Mouse (Mus musculus) monocyte, adult 5-6 weeks (primary cell): ENCODE measurements around the gene Gm12216. TPM values are rescaled to one million over a fixed set of nuclear protein-coding genes. Genes with fewer than 3 reads are reported as not detected.
"Not testable (repeated sequence)": the region's sequence is repeated elsewhere in the genome, so short reads cannot be mapped to it uniquely, and the experiment has no call there.

ENCODE experiments used
- ATAC-seq: fragments of 153-309, 156-312 bp; replicated peaks from 2 replicates; pipeline ENCODE4 v1.8.0; 2017; ENCODE audit warnings: mild to moderate bottlenecking; ENCODE audit not compliant: low TSS enrichment, insufficient number of reproducible peaks, severe bottlenecking, poor library complexity, low FRiP score
- total RNA-seq: library from RNA; stranded (forward); fragments of 200-1000, 200-491, 200-594 nt; gene quantifications from 3 replicates; pipeline ENCODE4 v1.2.3, GENCODE M21; 2017

Gene Gm12216
- 5.5 to 14.4 TPM (median 10.2 TPM) in 3 replicates for total RNA-seq

DNA sequence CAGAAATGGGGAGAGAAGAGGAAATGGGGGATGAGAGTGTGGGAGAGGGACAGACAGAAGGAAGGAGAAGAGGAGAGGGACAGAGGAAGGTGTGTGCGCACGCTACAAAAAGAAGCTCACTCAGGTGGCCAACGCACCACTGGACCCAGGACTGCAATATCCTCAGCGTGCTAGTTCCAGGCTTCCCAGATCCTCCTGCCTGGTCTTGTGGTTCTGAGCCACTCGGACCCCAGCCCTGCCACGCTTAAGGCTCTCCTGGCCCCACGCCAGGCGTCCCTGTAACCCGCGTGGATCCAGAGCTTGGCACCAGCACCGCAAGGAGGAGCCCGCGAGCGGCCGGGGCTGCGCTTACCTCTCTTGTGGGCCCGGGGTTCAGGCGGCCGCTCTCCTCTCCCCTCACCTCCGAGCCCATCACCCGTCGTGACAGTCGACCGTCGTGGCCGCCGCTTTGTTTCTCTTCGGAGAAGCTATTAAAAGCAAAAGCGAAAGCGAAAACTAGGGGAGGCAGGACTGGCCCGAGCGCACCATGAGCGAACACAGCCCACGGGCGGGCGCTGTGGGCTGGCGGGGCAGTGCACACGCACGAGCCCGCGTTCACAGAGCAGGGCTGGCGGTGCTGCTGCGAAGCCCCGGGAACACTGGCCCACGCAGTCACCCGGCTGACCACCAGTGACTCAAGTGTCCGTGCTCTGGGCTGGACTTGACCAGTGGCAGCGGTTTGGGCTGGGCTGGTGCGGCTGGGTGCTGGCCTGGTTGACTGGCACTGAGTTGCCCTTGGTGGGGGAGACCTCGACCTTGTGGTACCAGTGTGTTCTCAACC lies at the start of gene Gm12216:
Gene Gm12216, minus strand, starts transcription at position 496 of the 820 bp plus-strand sequence.
- peak; percentile 77 for ATAC-seq

DNA sequence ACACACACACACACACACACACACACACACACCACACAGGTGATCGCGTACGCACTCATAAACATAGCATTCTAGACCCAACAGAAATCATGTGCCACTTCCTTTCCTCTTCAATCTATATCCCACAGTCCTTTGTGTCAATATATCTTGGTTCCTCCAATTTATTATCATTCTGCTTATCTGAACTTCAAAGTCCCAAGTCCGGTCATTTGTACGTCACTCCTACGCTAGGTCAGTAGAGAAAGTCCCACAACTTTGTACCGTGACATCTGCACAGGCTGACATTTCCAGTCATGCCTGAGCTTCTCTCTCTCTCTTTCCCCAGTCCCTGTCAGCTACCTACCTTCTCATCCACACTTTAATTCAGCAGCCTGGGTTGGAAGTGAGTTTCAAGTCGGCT lies 49.6 kb upstream of the Gm12216 start:
- ATAC-seq = no peak

DNA sequence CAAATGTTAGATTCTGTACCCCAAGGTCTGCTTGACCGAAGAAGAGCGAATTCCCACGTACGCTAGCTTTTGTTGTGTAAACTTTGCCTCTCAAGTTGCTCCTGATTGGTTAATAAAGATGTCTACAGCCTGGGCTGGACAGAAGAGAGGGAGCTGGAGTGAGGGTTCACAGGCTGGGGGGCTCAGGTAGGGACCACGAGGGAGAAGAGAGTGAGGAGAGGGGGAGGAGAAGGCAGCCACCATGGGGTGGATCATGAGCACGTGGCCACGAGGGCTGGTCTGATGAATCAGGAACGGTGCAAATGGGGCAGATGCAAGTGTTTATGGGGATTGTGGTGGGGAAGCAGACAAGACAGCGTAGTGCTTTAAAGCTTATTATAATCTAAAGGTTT lies 45.5 kb upstream of the Gm12216 start:
- ATAC-seq = no peak

DNA sequence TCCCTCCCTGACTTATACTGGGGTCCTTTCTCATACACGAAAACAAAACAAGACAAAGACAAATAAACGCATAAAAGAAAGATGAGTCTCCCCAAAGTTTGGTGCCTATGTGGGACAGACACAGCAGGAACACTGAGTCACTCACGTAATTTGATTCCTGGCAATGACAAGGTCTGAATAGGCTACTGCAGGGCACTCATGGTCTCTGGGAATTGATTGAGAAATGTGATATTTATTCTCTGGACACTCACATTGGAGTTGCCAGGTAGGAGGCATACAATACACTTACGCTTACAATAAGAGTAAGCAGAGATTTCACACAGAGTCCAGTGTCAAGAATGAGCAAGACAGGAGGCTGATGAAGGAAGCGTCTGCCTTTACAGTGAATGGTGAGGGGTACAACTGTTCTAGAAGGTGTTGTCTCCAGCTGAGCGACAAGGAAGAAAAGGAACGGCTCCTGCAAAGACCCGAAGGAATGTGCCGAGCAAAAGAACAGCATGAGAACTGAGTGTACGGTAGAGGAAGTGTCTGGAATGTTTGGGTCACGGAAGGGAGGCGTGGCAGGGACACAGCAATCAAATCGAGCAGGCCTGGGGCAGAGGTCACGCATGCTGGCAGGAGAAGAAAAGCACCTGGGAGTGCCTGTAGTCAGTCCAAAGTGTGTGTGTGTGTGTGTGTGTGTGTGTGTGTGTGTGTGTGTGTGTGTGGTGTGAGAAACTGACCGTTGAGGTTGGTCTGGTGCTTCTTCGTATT lies 44.9 kb upstream of the Gm12216 start:
- no peak for ATAC-seq

DNA sequence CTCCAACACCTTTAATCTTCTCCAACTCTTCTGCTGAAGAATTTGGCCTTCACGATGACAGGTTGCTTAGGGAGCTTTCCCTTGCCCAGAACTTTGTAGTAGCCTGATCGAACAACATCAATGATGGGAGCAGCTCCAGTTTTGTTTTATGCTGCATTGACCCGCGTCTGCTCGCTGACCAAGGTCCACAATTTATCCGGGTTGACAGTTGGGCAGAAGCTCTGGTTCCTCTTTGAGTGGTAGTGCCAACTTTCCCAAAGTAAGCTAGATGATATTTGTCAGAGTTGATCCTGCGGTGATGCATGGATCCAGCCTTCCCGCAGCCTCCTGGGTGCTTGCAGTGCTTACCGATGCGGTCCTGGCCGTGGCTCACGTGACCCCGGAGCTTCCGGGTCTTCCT lies 43.7 kb upstream of the Gm12216 start:
- ATAC-seq = no peak

DNA sequence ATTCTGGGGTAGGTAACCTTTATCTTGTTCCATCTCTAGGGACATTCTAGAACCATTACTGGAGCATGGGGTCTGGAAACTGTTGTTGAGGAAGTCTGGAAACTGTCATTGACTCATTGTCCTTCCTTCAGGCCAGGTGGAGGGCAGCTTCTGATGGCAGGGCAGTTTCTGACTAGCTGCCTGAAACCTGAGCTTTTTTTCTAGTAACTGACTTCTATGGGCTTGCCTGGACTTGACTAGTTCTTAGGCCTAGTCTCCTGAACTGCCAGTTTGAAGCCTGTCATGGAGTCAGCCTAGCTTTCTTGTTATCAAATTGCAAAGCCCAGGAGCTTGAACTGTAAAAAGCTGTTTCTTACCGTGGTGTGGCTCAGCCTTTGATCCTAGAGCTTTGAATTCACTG lies 41.9 kb upstream of the Gm12216 start:
- no peak for ATAC-seq

DNA sequence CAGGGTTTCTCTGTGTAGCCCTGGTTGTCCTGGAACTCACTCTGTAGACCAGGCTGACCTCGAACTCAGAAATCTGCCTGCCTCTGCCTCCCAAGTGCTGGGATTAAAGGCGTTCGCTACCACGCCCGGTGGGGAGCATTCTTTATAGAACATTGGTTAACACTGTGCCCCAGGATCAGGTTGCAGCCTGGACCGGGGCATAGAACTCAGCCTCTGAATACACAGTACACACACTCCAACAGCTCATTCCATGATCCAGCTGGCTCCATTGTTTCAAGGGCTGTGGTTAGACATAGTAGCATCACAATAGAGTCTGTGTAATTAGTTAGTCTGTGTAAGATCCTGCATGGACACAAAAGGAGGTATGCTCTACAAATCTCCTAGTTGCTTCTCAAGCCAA lies 40.9 kb upstream of the Gm12216 start:
- no peak for ATAC-seq

DNA sequence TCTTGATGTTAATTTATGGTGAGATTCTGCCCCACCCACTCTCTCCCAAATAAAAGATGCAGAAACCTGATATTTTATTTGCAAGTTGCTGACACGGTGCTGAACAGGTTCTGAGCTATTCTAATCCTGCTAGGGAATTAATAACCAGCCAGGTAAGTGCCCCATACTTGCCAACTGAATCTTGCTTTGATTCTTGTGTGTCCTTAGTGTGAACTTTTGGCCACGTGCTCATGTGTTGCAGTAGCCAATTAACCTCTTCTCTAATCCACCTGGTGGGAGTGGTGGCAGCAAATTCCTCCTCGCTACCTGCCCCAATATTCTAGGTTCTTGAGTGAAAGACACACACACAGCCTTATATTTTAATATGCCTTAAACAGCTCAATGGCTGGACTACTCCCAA lies 39.9 kb upstream of the Gm12216 start:
- ATAC-seq = no peak

DNA sequence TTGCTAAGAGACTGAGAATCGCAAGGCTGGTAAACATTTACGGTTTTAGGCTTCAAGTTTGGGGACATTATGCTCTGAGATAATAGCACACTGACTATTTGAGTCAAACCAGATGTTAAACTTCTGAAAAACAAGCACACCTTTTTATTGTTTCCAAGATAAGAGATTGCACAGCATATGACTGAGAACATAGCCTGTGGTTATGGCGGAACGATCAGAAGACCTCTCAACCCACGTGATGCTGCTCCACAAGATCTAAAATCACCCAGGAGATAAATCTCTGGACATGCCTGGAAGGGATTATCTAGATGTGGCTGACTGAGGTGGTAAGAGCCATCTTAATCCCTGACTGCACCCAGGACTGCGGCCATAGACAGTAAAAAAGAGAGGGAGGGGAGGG lies 37.9 kb upstream of the Gm12216 start:
- no peak for ATAC-seq

DNA sequence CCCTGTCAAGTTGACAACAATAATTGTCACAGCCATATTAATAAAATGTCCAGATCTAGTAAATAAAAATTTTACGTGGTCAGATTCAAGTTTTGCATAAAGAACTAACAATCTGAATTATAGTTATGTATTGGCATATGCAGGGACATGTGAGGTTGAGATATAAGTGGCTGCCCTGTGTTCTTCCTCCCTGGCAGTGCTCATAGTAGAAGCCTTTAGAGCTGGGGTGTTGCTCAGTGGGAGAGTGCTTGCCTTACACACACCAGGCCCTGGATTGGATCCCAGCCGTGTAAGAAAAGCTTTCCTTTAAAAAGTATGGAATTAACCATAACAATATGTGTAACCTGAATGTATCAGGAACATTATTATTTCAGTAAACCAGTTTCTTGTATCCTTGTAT lies 34.4 kb upstream of the Gm12216 start:
- ATAC-seq = no peak

DNA sequence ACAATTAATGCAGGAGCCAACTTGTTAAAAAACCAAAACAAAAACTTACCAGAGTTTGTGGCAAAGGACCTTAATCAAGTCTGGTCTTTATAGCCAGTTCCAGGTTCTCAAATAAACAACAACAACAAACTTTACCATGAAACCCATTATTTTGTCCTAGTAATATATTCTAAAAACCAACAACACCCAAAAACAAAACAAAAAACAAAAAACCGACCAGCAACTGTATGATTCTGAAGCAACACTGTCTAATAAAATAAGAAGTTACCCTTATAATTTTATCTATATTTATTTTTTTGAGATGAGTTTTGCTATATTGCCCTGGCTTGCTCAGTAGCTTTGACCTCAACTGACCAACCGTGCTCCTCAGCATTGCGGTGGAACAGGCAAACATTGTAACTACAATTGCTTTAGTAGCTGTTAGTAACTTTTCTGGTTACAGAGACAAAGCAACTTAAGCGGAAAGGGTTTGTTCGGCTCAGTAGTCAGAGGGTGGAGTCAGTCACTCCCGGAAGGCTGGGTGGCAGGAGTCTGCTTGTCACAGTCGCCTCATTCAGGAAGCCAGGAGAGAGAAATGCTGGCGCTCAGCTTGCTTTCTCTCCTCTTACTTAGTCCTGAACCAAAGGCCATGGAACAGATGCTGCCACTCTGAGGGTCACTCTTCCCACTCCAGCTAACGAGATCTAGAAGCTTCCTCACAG lies 33.8 kb upstream of the Gm12216 start:
- peak; percentile 45; the same call in 1 of the 2 replicates for ATAC-seq

DNA sequence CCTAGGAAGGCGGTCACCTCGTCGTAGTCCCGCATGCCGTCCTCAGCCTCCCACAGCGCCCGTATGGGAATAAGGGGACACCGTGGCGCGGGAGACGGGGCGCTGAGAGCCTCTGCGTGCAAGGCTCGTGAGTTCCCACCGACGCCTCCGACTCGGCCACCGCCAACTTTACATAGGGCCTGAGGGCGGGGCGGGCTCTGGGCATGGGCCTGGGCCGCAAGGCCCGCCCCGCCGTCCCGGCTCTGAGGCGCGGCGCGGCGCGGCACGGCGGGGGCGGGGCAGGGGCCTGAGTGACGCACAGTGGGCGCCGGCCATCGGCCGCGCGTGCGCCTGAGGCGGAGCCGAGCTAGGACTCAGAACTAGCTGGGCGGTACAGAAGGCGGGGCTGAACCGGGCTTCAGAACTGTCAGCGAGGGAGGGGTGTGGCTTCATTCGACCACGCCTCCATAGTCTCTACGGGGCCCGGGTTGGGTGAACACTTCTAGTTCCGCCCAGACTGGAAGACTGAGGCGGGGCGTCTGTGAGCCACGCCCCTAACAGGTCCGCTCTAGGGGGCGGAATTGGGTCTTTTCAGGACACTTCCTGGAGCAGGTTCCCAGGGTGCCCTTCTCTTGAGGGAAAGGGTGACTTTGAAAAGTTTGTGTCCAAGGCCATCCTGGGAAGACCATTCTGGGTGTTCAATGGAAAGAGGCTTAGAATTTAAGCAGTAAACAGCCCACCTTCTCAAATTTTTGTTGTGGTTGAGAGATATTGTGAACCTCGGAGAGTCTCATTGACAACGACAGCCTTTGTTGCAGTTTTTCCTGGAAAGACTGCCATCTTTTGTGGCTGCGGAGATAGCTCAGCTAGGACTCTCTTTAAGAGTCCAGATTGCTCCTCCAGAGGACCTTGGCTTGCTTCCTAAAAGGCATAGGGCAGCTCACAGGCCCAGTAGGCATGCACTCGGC lies 32.7 kb upstream of the Gm12216 start, which contains the start of gene Slc22a5:
Gene Slc22a5, minus strand, starts transcription at position 156 of the 947 bp plus-strand sequence.
- peak; percentile 96 for ATAC-seq

DNA sequence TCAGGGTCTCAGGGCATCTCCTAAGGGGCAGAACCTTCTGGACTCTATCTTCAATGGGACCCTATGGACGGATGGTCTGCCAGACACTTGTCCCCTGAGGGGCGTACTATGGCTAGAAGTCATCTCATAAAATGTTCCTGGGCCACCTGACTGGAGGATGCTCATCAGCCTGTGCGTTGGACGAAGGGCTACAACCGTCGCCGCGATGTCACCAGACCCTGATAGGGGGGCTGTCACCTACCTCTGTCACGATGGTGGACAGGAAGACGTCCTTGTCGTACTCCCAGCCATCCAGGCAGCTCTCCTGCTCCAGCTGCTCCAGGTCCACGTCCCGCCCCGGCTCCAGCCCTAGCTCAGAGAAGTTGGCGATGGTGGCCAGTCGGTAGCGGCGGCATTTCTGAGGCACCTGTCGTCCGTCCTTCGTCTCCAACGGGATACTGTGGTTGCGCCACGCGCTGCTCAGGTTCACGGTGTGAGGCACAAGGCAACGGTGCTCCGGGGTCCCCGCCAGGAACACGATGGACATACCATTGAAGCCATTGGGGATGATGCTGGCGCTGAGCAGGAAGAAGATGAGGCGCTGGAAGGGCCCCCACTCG lies 31.9 kb upstream of the Gm12216 start:
- ATAC-seq = peak; percentile 38

DNA sequence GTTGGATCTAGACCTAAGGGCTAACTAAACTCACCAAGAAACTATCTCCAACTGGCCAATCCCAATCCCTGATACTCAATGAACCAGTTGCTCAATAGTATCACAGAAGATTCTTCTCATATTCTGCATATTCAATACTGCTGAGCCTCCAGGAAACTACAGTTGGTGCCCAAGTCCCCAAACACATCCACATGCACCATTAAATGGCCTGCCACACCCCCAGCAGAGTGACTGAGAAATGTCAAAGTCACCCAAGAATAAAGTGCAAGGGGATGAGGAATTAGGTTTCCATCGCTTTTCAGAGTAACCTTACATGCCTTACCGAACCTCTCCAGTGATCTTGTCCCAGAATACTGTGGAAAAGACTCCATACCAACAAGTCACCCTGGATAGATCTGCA lies 31.2 kb upstream of the Gm12216 start:
- ATAC-seq = no peak

DNA sequence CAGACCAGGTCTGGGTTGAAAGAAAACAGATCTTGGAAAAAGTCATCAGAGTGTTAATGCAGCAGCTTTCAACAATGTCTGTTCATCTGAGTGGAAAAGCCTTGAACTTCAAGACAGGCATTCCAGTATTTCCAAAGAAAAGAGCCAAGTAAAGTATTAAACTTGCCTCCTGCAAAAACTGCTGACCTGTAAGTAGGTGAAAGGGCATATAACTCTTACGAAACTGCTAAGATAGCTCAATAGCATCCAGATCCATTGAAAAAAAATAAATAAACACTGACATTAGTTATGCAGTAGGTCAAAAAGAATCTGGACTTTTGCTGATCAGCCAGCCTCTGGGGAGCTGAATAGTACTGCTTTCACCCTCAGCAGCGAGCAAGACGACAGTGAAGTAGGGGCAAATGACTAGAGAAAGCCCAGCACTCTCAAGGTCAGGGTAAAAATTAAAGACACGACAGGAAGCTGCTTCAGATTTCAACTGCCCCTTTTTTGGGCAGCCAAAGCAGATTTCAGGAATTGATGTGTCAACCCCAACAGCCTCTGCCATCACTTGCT lies 30.1 kb upstream of the Gm12216 start:
- no peak for ATAC-seq

DNA sequence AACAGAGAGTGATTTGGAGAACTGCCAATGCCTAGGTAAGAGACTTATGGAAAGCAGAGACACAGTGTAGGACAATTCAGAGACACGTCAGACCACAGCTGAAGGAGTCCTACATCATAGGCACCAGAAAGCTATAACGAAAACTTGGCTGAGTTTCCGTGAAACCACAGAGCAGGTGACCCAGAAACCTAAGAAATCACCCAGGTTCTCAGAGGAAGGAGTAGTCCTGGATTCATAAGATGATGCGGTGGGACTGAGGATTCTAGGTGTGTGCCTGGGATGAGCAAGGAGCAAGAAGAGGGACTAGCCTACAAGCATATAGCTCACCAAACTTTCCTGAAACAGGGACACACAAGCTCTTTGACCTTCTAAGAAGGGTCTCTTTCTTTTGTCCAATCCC lies 29.2 kb upstream of the Gm12216 start:
- no peak for ATAC-seq

DNA sequence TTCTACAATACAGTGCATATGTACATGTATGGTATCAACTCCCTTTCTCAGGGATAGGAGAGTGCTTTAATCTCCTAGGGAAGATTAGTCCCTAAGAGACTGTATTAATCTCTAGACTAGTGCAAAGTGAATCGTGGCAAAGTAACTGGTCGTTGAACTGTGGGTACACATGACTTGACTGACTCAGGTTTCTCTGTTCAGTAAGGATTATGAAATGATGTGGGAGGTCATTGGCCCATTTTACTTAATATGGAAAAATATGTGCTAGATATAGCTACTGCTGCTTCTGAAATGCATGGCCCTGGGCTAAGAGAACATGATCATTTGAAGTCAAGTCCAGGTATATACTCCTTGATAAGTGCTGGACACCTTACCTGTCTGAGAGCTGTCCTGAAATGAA lies 24.2 kb upstream of the Gm12216 start:
- no peak for ATAC-seq

DNA sequence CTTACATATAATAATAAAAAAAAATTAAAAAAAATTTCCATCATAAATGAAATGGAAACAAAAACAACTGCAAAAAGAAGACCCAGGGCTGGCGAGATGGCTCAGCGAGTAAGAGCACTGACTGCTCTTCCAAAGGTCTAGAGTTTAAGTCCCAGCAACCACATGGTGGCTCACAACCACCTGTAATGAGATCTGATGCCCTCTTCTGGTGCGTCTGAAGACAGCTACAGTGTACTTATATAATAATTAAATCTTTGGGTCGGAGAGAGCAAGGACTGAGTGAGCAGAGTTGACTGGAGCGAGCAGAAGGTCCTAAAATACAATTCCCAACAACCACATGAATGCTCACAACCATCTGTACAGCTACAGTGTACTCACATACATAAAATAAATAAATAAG lies 19.0 kb upstream of the Gm12216 start:
- ATAC-seq = not testable (repeated sequence)
